Mouse (Mus musculus) forebrain, embryonic 11.5 days (tissue): ENCODE measurements around the gene Phldb3. TPM values are rescaled to one million over a fixed set of nuclear protein-coding genes. Genes with fewer than 3 reads are reported as not detected.

Source experiments
- ATAC-seq: fragments of 200-750 bp; cut with Nextera tagmentation; replicated peaks from 2 replicates; pipeline ENCODE4 v1.8.0; 2017; ENCODE audit warnings: moderate TSS enrichment; ENCODE audit not compliant: low FRiP score
- DNase-seq: peaks from one replicate; pipeline ENCODE4 v3.0.0-alpha.2; 2017; ENCODE audit warnings: low spot score
- H3K27ac ChIP-seq: fragments of 300-500 bp; sonication (generic); 2 replicates; pipeline ENCODE4 v1.5.1; 2014; ENCODE audit warnings: low read depth, low read length
- H3K27me3 ChIP-seq: fragments of 300-500 bp; sonication (generic); 2 replicates; pipeline ENCODE4 v1.6.1; 2014; ENCODE audit warnings: mild to moderate bottlenecking, low read length, mixed read lengths; ENCODE audit not compliant: control insufficient read depth, insufficient read depth
- H3K36me3 ChIP-seq: fragments of 300-500 bp; sonication (generic); 2 replicates; pipeline ENCODE4 v1.6.1; 2014; ENCODE audit warnings: mild to moderate bottlenecking, low read length, moderate library complexity, mixed read lengths; ENCODE audit not compliant: control insufficient read depth, insufficient read depth
- H3K4me1 ChIP-seq: fragments of 300-500 bp; sonication (generic); replicated peaks from 2 replicates; pipeline ENCODE4 v1.6.1; 2014; ENCODE audit warnings: low read length, mixed read lengths; ENCODE audit not compliant: control insufficient read depth, insufficient read depth
- H3K4me2 ChIP-seq: fragments of 300-500 bp; sonication (generic); 2 replicates; pipeline ENCODE4 v1.6.1; 2014; ENCODE audit warnings: low read depth, mild to moderate bottlenecking, low read length, moderate library complexity, mixed read lengths; ENCODE audit not compliant: severe bottlenecking
- H3K4me3 ChIP-seq: fragments of 300-500 bp; sonication (generic); 2 replicates; pipeline ENCODE4 v1.5.1; 2014; ENCODE audit warnings: low read depth, low read length
- H3K9ac ChIP-seq: fragments of 300-500 bp; sonication (generic); 2 replicates; pipeline ENCODE4 v1.6.1; 2014; ENCODE audit warnings: low read length
- H3K9me3 ChIP-seq: fragments of 300-500 bp; sonication (generic); 2 replicates; pipeline ENCODE4 v1.6.1; 2016; ENCODE audit warnings: low read length, mixed read lengths; ENCODE audit not compliant: control insufficient read depth
- WGBS: fragments of 180-500 bp; shearing (Covaris S2); extraction: QIAGEN DNeasy Blood & Tissue Kit; methylation state at CpG from one replicate; pipeline ENCODE4 v1.1.7; 2014; 5-methylcytosine and 5-hydroxymethylcytosine counted together
- polyA plus RNA-seq: library from polyadenylated mRNA; unstranded; fragments of >200 nt; fragmentation: Nextera tagmentation; extraction: Ambion mirVana; gene quantifications from 2 replicates; pipeline ENCODE4 v1.2.1, GENCODE M21; 2014

Gene Phldb3
- polyA plus RNA-seq, 1 experiment from 2014 or later, result not detected

DNA sequence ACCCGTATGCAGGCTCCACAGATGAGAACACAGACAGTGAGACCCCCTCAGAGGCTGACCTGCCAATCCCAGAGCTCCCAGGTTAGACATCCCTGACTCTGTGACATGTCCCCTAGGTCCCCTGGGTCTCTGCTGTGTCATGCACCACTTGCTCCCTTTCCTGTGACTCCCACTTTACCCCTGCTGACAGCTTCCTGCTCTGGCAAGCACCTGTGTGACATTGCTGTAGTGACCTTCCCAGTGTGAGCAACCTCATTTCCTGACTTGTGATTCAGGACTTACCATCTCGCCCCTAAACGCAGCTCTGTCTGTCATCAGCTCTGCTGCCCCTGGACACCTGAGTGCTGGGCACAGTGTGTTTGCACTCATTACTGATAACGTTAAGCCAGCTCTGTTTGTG lies 39.5 kb upstream of the Phldb3 start:
- no peaks in the 10 kb centered on the region for H3K27me3 ChIP-seq
- DNase-seq (no peak), ATAC-seq (no peak)
- 86% methylated on average over 4 of the region's 4 CpGs for WGBS
- no peak overlapping the region for H3K27ac ChIP-seq
- no peaks in the 10 kb centered on the region for H3K9me3 ChIP-seq
- no peak overlapping the region for H3K4me2 ChIP-seq
- no peak overlapping the region for H3K4me3 ChIP-seq
- peaks cover 5% of the 10 kb centered on the region; the same call in 1 of the 2 replicates for H3K36me3 ChIP-seq
- no peak overlapping the region for H3K9ac ChIP-seq
- H3K4me1 ChIP-seq, result no peaks in the 10 kb centered on the region

- no peak for DNase-seq
- Histone ChIP-seq H3K27ac (no peak overlapping the region), H3K9me3 (no peaks in the 10 kb centered on the region), H3K4me2 (no peak overlapping the region), H3K9ac (no peak overlapping the region), H3K27me3 (no peaks in the 10 kb centered on the region), H3K36me3 (peaks cover 5% of the 10 kb centered on the region; the same call in 1 of the 2 replicates), H3K4me3 (no peak overlapping the region), H3K4me1 (no peaks in the 10 kb centered on the region)
- no peak for ATAC-seq
- 47% methylated on average over 5 of the region's 5 CpGs for WGBS
Observed at GRCm38 (mm10) chr7:24572455-24572854, 38.1 kb upstream of the Phldb3 start.

GRCm38 (mm10) chr7:24574224-24574796 lies 36.3 kb upstream of the Phldb3 start:
- no peaks in the 10 kb centered on the region for H3K27me3 ChIP-seq
- H3K4me3 ChIP-seq, result no peak overlapping the region
- no peak overlapping the region for H3K4me2 ChIP-seq
- no peaks in the 10 kb centered on the region for H3K9me3 ChIP-seq
- H3K27ac ChIP-seq, result no peak overlapping the region
- 66% methylated on average over 12 of the region's 12 CpGs for WGBS
- no peak for ATAC-seq
- H3K4me1 ChIP-seq, result no peaks in the 10 kb centered on the region
- no peak for DNase-seq
- peaks cover 5% of the 10 kb centered on the region; the same call in 1 of the 2 replicates for H3K36me3 ChIP-seq
- H3K9ac ChIP-seq, result no peak overlapping the region; the same call in 1 of the 2 replicates

- Histone ChIP-seq H3K4me1 (no peaks in the 10 kb centered on the region), H3K27me3 (no peaks in the 10 kb centered on the region), H3K9me3 (no peaks in the 10 kb centered on the region), H3K27ac (no peak overlapping the region), H3K4me3 (no peak overlapping the region), H3K36me3 (no peaks in the 10 kb centered on the region), H3K9ac (no peak overlapping the region), H3K4me2 (no peak overlapping the region)
- no peak for ATAC-seq
- no peak for DNase-seq
- WGBS, result 91% methylated on average over 10 of the region's 10 CpGs
Observed at GRCm38 (mm10) chr7:24577811-24578210, 32.8 kb upstream of the Phldb3 start.

GRCm38 (mm10) chr7:24584876-24585275 lies 25.7 kb upstream of the Phldb3 start:
- no peaks in the 10 kb centered on the region for H3K36me3 ChIP-seq
- H3K9me3 ChIP-seq, result no peaks in the 10 kb centered on the region
- no peak overlapping the region for H3K9ac ChIP-seq
- H3K4me2 ChIP-seq, result no peak overlapping the region
- DNase-seq (no peak), ATAC-seq (no peak)
- H3K27ac ChIP-seq, result no peak overlapping the region
- H3K27me3 ChIP-seq, result peaks cover 24% of the 10 kb centered on the region
- H3K4me1 ChIP-seq, result no peaks in the 10 kb centered on the region; the same call in 1 of the 2 replicates
- no peak overlapping the region for H3K4me3 ChIP-seq
- 86% methylated on average over 6 of the region's 6 CpGs for WGBS

DNA sequence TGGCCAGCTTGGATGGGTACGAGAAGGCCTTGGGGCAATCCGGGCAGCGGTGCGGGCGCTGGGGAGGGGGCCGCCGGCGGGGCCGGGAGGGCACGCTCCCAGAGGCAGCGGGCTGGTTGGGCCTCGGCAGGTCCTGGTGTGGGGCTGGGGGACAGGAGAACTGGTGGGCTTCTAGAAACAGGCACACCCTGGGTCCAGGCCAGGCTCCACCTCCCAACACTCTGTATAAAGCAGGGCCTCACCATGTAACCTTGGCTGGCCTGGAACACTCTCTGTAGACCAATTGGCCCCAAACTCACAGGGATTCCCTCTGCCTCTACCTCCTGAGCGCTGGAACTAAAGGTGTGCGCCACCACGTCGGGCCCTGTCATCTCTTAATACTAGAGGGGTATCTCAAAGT lies 24.6 kb upstream of the Phldb3 start:
- no peak overlapping the region for H3K4me3 ChIP-seq
- no peaks in the 10 kb centered on the region for H3K36me3 ChIP-seq
- H3K27ac ChIP-seq, result no peak overlapping the region
- no peaks in the 10 kb centered on the region for H3K9me3 ChIP-seq
- no peak overlapping the region for H3K9ac ChIP-seq
- no peak overlapping the region for H3K4me2 ChIP-seq
- peaks cover 24% of the 10 kb centered on the region for H3K27me3 ChIP-seq
- no peak for DNase-seq
- ATAC-seq, result no peak
- no peaks in the 10 kb centered on the region; the same call in 1 of the 2 replicates for H3K4me1 ChIP-seq
- WGBS, result 44% methylated on average over 16 of the region's 16 CpGs

GRCm38 (mm10) chr7:24586828-24587227 lies 23.7 kb upstream of the Phldb3 start:
- Histone ChIP-seq H3K4me1 (no peaks in the 10 kb centered on the region; the same call in 1 of the 2 replicates), H3K4me2 (peak overlapping the region; percentile 71), H3K27me3 (peaks cover 24% of the 10 kb centered on the region), H3K4me3 (peak overlapping the region; percentile 37; the same call in 1 of the 2 replicates), H3K9me3 (no peaks in the 10 kb centered on the region), H3K27ac (no peak overlapping the region), H3K36me3 (no peaks in the 10 kb centered on the region), H3K9ac (no peak overlapping the region; the same call in 1 of the 2 replicates)
- ATAC-seq, result peak; percentile 47; the same call in 1 of the 2 replicates
- DNase-seq, result no peak
- 8% methylated on average over 8 of the region's 8 CpGs for WGBS

GRCm38 (mm10) chr7:24587330-24588105 lies 23.0 kb upstream of the Phldb3 start, which contains the start of the genes Ethe1 and Zfp575:
Gene Ethe1 (plus strand): TSS chr7:24587543.
Gene Zfp575 (minus strand): TSS chr7:24587641.
- Histone ChIP-seq H3K9ac (peak within 1 kb of the TSS; percentile 65), H3K27ac (no peak within 1 kb of the TSS)
- peak; percentile 71 for ATAC-seq

More at GRCm38 (mm10) chr7:24587330-24588105, 23.0 kb upstream of the Phldb3 start, which contains the start of the genes Ethe1 and Zfp575:
- peak; percentile 90 for DNase-seq
- Histone ChIP-seq H3K9me3 (no peaks in the 10 kb centered on the region), H3K4me3 (peak within 1 kb of the TSS; percentile 37), H3K4me2 (peak within 1 kb of the TSS; percentile 71), H3K27me3 (peaks cover 24% of the 10 kb centered on the region), H3K4me1 (no peaks in the 10 kb centered on the region; the same call in 1 of the 2 replicates), H3K36me3 (no peaks in the 10 kb centered on the region)
- 6% methylated on average over 29 of the region's 30 CpGs for WGBS
